Mouse (Mus musculus): ENCODE measurements around the gene Erp44. TPM values are rescaled to one million over a fixed set of nuclear protein-coding genes. Genes with fewer than 3 reads are reported as not detected.

Gene Erp44
- total RNA-seq (2017): 63.4 to 88.5 TPM (median 75.0 TPM) in 3 replicates

- ATAC-seq (replicated peaks; ENCODE audit: insufficient number of reproducible peaks, low FRiP score, low TSS enrichment, poor library complexity, severe bottlenecking): peak; percentile 100
These were observed at the start of gene Erp44, which contains the start of gene Invs for GRCm38 (mm10) chr4:48279498-48280134. Gene Erp44, minus strand, starts transcription at chr4:48279558. Gene Invs, plus strand, starts transcription at chr4:48279760.

DNA sequence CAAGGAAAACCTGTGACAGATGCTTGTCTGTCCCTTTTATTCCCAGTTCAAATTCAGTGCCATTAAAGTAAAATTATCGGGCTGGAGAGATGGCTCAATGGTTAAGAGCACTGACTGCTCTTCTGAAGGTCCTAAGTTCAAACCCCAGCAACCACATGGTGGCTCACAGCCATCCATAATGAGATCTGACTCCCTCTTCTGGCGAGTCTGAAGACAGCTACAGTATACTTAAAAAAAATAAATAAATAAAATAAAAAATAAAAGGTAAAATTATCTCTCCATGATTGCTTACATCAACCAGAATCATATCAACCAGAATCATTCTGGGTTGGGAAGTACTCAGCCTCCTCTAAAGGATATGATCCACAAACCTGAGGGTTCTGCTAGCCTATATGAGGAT is 48.7 kb upstream of the Erp44 start:
- no peak for ATAC-seq (replicated peaks; ENCODE audit: insufficient number of reproducible peaks, low FRiP score, low TSS enrichment, poor library complexity, severe bottlenecking)

DNA sequence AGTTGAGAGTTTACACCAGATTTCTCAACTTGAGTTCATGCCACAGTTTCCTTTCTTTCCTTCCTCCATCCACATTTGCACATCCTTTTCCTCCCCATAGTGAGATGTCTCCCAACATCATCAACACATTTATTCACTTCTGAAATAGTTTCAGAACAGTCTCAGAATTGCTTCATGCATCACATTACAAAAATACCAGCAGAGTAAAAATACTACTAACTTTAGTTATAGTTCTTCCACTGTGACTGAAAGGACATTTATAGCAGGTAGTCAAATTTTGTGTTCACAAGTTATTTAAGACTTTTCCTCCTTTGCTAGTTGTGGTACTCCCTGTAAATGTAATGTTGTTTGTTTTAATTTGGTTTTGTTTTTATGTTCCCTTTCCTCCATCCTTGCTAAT is 47.8 kb upstream of the Erp44 start:
- ATAC-seq (replicated peaks; ENCODE audit: insufficient number of reproducible peaks, low FRiP score, low TSS enrichment, poor library complexity, severe bottlenecking): no peak

DNA sequence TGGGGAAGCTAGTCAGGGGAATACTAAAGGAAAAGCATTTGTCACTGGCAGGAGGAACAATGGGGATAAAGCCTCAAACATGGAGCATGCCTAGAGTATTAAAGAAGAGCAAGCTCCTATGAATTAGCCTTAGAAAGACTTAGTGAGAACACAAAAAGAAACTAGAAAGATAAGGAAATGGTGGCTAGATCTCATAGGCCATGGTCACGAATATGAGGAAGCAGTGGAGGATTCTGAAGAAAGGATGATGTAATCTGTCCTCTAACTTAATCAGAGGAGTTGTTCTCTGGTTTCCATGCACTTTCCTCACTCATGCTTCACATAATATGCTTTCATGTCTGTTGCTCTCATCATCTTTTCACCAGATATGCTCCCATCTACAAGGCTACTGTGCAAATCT is 42.7 kb upstream of the Erp44 start:
- ATAC-seq (replicated peaks; ENCODE audit: insufficient number of reproducible peaks, low FRiP score, low TSS enrichment, poor library complexity, severe bottlenecking): no peak

DNA sequence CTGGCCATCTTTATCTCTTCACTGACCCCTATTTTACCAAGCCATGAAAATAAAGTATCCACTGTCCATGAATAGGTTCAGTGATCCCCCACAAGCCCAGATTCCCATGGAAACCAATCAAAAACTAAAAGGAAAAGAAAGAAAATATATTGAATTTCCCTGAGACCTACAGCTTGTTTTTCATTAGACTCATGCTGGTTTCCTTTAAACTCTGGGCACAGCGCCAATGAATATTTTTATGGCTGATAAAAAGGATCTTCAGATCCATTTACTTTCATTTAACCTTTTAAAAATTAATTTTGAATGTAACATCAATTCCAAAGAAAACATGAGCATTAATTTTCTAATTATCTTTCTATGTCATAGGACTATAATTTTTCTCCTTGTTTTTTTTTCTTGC is 41.9 kb upstream of the Erp44 start:
- ATAC-seq (replicated peaks; ENCODE audit: insufficient number of reproducible peaks, low FRiP score, low TSS enrichment, poor library complexity, severe bottlenecking): no peak

DNA sequence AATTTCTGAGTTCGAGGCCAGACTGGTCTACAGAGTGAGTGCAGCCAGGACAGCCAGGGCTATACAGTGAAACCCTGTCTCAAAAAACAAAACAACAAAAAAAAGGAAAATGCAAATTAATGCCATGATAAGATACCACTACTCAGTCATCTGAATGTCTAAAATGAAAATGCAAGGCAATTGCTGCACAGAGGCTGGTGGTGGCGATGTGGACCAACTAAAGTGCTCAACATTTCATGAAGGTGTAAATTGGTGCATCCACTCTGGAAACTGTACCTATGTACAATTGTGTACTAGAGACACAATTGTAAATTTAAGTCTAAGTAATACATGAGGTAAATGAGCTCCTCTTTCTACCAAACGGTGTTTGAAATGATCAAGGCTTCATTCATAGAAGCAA is 36.7 kb upstream of the Erp44 start:
- no peak for ATAC-seq (replicated peaks; ENCODE audit: insufficient number of reproducible peaks, low FRiP score, low TSS enrichment, poor library complexity, severe bottlenecking)

- ATAC-seq (replicated peaks; ENCODE audit: insufficient number of reproducible peaks, low FRiP score, low TSS enrichment, poor library complexity, severe bottlenecking): no peak
These were observed 35.5 kb upstream of the Erp44 start for GRCm38 (mm10) chr4:48314814-48315213.

- ATAC-seq (replicated peaks; ENCODE audit: insufficient number of reproducible peaks, low FRiP score, low TSS enrichment, poor library complexity, severe bottlenecking): no peak
These were observed 7.9 kb upstream of the Erp44 start for GRCm38 (mm10) chr4:48287086-48287757.

GRCm38 (mm10) chr4:48281121-48281520 is 1.8 kb upstream of the Erp44 start:
- ATAC-seq (replicated peaks; ENCODE audit: insufficient number of reproducible peaks, low FRiP score, low TSS enrichment, poor library complexity, severe bottlenecking): no peak

DNA sequence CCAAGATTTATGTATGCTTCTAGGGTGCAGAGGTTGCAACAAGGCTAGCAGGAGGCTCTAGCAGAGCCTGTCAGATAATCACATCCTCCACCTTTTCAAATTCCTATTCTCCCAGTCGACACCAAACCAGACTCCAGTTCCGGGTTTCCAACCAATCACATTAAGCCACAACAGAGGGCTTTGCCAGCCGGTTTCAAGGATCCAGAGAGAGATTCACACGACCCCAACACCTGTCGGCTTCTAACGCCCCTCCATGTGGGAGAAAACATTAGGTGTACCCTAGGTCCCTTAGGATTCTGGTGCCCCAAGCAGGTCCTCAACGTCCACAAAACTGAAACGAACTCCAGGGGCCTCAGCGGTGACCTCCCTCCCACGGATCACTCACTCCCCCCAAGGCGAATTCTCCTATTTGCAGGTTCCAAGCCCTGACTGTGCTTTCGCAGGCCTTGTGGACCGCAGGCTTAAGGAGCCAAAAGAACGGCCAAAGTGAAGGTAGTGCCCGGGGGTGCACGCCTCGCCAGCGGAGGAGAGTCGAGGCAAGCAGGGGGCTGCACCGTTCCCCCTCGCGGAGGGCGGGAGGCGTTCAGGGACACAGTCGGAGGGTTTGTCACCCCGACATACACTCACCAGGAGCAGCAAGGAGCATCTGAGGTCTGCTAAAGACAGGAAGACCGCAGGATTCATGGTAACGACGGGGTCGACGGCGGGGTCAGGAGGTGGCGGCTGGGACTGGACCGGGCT is 431 bp downstream of the Erp44 start:
- no peak; the same call in 1 of the 2 replicates for ATAC-seq (replicated peaks; ENCODE audit: insufficient number of reproducible peaks, low FRiP score, low TSS enrichment, poor library complexity, severe bottlenecking)

- ATAC-seq (replicated peaks; ENCODE audit: insufficient number of reproducible peaks, low FRiP score, low TSS enrichment, poor library complexity, severe bottlenecking): no peak
These were observed 2.3 kb downstream of the Erp44 start for GRCm38 (mm10) chr4:48277011-48277410.

DNA sequence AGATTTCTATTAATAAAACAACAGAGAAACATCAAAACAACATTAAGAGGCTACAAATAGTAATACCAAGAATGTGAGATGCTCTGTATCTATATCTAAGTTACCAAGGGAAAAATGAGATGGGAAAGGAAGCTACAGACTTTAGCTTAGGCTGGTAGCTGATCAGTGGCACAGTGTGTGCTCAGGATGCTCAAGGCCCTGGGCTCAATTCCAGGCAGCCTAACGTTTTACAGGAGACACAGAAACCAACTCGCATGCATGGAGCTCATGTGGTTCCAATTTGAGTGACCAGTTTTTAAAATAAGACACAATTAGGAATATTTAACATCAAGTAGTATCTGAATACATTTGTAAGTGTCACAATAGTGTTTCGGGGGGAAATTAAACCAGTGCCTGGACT is 3.6 kb downstream of the Erp44 start:
- ATAC-seq (replicated peaks; ENCODE audit: insufficient number of reproducible peaks, low FRiP score, low TSS enrichment, poor library complexity, severe bottlenecking): no peak

DNA sequence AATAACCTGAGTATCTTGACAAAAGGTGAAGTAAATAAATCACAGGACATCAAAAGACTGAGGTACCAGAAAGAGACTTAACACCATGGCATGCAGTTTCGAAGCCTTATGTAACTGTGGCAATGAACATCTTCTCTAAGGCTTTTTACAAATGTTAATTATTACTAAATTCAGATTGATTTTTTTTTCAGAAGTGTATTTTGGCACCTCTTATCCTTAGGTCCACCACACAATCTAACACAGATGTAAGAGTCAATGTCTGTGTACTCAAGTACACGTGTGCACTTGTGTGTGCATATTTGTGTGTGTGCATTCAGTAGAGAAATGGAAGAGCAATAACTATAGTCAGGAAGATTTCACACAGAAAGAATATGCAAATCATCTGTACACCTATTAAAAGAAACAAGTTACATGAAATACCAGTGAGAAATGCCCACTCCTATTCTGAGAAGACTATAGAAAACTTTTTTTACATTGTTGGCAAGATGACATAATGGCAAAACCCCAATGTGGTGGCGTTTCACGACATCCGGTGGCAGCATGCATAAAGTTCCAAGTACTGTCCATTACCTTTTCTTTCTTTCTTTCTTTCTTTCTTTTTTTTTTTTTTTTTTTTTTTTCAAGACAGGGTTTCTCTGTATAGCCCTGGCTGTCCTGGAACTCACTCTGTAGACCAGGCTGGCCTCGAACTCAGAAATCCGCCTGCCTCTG is 6.1 kb downstream of the Erp44 start:
- ATAC-seq (replicated peaks; ENCODE audit: insufficient number of reproducible peaks, low FRiP score, low TSS enrichment, poor library complexity, severe bottlenecking): no peak

GRCm38 (mm10) chr4:48271838-48272237 is 7.5 kb downstream of the Erp44 start:
- ATAC-seq (replicated peaks; ENCODE audit: insufficient number of reproducible peaks, low FRiP score, low TSS enrichment, poor library complexity, severe bottlenecking): no peak

- no peak for ATAC-seq (replicated peaks; ENCODE audit: insufficient number of reproducible peaks, low FRiP score, low TSS enrichment, poor library complexity, severe bottlenecking)
These were observed 8.8 kb downstream of the Erp44 start for GRCm38 (mm10) chr4:48270532-48270931.

DNA sequence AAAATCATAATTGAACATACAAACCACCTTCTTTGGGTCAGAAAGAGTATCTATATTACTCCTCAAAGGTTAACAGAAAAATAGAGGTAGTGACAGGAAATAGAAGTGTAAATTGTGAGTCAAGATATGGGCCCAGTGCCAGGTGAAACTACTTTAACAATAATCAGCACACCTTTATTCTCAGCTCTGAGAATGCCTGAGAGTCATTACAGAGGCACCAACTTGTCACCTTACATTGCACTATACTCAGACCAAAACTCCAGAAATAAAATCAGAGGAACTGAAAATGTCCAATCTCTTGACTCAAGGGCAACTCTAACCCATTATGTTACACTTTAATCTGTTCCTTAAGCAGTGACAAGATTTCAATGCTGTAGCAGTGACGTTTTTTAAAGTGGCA is 11.2 kb downstream of the Erp44 start:
- ATAC-seq (replicated peaks; ENCODE audit: insufficient number of reproducible peaks, low FRiP score, low TSS enrichment, poor library complexity, severe bottlenecking): no peak

DNA sequence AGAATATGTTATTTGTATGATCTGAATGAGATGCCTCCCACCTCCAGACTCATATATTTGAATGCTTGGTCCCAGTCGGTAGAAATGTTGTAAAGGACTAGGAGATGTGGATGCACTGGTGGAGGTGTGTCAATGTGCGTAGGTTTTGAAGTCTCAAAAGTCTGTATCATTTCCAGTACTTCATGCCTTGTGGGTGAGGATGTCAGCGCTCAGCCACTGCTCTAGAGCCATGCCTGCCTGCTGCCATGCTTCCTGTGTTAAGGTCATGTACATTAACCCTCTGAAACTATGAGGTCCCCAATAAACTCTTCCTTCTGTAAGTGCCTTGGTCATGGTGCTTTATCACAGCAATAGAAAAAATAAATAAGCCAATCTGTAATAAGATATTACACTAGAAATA is 11.7 kb downstream of the Erp44 start:
- ATAC-seq (replicated peaks; ENCODE audit: insufficient number of reproducible peaks, low FRiP score, low TSS enrichment, poor library complexity, severe bottlenecking): no peak

DNA sequence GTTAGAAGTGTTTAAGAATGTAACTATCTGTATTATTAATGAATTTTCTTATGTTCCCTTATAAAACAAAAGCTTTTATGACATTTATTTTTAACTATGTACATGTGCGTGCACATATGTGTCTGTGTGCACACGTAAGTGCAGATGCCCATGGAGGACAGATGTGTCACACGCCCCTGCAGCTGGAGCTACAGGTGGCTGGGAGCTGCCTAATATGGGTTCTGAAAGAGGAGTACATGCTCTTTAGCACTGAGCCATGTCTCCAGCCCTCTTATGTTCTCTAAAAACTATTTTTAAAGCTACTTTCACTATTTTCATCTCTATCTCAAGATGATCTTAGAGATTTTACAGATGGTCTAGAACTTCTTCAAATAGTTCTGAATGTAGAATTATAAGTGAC is 21.3 kb downstream of the Erp44 start:
- ATAC-seq (replicated peaks; ENCODE audit: insufficient number of reproducible peaks, low FRiP score, low TSS enrichment, poor library complexity, severe bottlenecking): no peak

DNA sequence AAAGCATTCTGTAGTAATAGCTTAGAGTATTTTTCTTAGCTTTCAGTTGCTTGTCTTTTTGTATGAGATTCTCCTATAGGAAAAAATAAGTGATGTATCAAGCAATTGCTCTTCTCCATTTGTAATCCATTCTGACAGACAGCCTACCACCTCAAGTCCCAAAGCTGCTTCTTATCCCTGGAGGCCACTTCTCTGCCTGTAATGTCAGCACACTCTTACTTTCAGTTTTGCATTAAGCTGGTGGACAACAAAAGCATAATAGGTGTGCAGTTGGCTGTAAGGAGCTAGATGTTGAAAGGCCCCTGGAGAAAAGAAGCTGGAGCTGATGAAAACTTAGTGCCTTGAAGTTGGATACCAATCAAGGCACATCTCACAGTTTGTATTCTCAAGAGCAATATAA is 26.1 kb downstream of the Erp44 start:
- no peak for ATAC-seq (replicated peaks; ENCODE audit: insufficient number of reproducible peaks, low FRiP score, low TSS enrichment, poor library complexity, severe bottlenecking)

Measured in monocyte, adult 5-6 weeks (primary cell).